Mouse (Mus musculus) G1E (cell line): Measurements from ENCODE around the gene Thbd.

Source experiments
- CTCF ChIP-seq: IDR thresholded peaks from 2 replicates; pipeline ENCODE4 v1.5.1; 2012; ENCODE audit warnings: low read depth, low read length, inconsistent platforms, mixed read lengths
- GATA2 ChIP-seq: IDR thresholded peaks from 2 replicates; pipeline ENCODE4 v1.6.1; 2012; ENCODE audit warnings: low read depth, low read length, inconsistent platforms, borderline replicate concordance

DNA sequence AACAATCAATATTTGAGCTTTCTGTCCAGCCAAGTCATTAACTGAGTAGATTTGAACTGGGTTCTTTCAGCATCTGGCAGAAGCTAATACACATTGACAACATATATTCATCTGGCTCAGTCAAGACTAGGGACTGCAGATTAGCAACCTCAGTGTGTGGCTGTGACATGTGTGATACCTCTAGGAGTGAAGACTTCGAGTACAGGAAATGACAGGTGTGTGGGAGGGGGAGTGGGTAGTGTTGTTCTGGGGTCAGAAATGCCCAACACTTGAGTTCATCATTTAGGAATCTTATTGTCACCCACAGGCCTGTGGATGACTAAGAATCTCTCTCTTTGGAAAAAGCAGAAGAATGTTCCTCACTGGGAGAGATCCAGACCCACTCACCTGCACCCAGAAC lies 13.1 kb upstream of the Thbd start:
- TF ChIP-seq CTCF (no peak), GATA2 (no peak)
